Mouse (Mus musculus): ENCODE data around the gene Eci1. TPM values are rescaled to one million over a fixed set of nuclear protein-coding genes. Genes with fewer than 3 reads are reported as not detected.

Eci1 gene
- polyA plus RNA-seq, 1 experiment from 2014 or later, result 96.4 TPM

DNA sequence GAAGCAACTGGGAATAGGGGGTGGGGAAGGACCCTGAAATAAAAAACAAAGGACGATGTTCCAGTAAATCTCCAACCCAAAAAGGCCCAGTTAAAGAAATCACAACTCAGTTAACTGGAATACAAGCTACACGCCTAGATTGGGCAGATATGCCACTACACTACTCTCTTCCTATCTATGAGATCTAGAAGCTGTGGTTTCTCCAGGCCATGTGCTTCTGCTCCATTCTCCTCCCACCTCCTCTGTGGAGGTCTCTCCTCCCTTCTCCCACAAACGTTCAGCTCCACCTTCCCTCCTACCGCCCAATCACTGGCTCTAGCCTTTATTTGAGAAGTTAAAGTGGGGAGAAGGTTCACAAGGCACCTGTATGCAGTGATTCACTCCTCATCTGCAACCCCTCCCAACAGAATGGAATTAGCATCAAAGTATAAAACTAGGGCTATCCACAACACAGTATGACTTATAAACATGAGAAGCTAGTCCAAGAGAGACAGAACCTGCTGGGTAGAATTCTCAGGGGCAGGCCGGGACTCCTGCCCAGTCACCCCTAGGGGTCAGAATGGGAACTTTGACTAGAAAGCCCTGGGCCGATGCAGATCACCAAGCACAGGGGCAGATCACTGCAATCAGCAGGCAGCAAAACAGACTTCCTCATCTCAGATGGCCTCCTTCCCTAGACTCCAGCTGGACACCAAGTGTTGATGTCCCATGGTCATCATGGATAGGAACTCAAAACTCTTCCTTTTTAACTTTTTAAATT, 37.1 kb downstream of the Eci1 start:
- 58% methylated on average over 6 of the region's 6 CpGs for WGBS
- H3K9ac ChIP-seq (ENCODE audit: low read depth, low read length), result no peak overlapping the region
- H3K36me3 ChIP-seq (ENCODE audit: control insufficient read depth, insufficient read depth), result no peaks in the 10 kb centered on the region
- no peak overlapping the region for H3K4me2 ChIP-seq (replicated peaks; ENCODE audit: low read depth)
- H3K27me3 ChIP-seq (replicated peaks; ENCODE audit: control insufficient read depth, insufficient read depth, low read length), result no peaks in the 10 kb centered on the region
- H3K9me3 ChIP-seq (ENCODE audit: control insufficient read depth), result no peaks in the 10 kb centered on the region
- H3K4me3 ChIP-seq (ENCODE audit: low read depth, low read length), result no peak overlapping the region
- no peak for ATAC-seq
- no peak overlapping the region for H3K27ac ChIP-seq (ENCODE audit: low read depth, low read length)
- H3K4me1 ChIP-seq (replicated peaks; ENCODE audit: control insufficient read depth, insufficient read depth, low read length), result no peaks in the 10 kb centered on the region
- 0 out of 2 replicates have a peak, but pooled peaks have one; percentile 8 for TF ChIP-seq CTCF (IDR thresholded peaks at IDR 0.05; ENCODE audit: low read depth)

DNA sequence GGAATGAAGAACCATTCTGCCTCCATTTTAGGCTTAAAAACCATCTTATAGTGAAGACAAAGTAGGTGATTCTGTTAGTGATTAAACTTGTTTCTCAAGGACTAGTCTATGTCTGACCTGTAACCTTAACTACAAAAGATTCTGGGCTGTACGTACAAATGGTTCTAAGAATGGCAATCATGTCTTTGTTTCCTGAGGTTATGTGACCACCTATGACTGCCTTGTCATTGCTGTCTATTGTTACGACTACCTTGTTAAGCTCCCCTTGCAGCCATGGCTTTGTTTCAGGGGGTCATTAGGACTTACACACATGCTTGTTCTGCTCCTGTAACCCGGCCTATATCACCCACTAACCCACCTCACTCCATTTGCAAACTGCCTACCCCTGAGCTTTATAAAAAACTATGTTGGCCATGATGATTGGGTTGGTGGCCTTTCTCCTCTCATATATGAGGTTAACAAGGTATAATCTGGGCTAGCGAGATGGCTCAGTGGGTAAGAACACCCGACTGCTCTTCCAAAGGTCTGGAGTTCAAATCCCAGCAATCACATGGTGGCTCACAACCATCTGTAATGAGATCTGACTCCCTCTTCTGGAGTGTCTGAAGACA, 42.3 kb downstream of the Eci1 start:
- H3K27ac ChIP-seq (ENCODE audit: low read depth, low read length), result no peak overlapping the region
- H3K4me2 ChIP-seq (replicated peaks; ENCODE audit: low read depth), result no peak overlapping the region
- no peaks in the 10 kb centered on the region for H3K27me3 ChIP-seq (replicated peaks; ENCODE audit: control insufficient read depth, insufficient read depth, low read length)
- 94% methylated on average over 5 of the region's 5 CpGs for WGBS
- H3K36me3 ChIP-seq (ENCODE audit: control insufficient read depth, insufficient read depth), result no peaks in the 10 kb centered on the region
- no peak overlapping the region for H3K4me3 ChIP-seq (ENCODE audit: low read depth, low read length)
- no peak for ATAC-seq
- TF ChIP-seq CTCF (IDR thresholded peaks at IDR 0.05; ENCODE audit: low read depth), result no peak
- H3K9me3 ChIP-seq (ENCODE audit: control insufficient read depth), result no peaks in the 10 kb centered on the region
- no peak overlapping the region for H3K9ac ChIP-seq (ENCODE audit: low read depth, low read length)
- H3K4me1 ChIP-seq (replicated peaks; ENCODE audit: control insufficient read depth, insufficient read depth, low read length), result no peaks in the 10 kb centered on the region

DNA sequence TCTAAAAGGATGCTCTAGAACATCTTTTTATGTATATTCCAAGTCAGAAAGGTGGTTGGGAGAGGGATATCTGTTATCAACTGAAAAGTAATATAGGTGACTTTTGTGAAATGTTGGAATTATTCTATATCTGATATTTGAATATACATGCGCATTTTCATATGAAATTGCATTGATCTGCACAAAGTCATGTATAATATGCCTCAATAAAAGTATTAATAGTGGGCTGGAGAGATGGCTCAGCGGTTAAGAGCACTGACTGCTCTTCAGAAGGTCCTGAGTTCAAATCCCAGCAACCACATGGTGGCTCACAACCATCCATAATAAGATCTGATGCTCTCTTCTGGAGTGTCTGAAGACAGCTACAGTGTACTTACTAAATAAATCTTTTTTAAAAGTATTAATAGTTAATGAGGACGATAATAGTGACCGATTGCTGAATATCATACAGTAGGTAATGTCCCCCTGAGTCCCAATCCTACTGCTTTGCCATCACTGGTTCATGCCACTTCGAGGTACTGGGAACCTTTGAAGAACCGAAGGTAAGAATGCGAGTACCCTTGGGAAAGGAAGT, 43.0 kb downstream of the Eci1 start:
- no peak for TF ChIP-seq CTCF (IDR thresholded peaks at IDR 0.05; ENCODE audit: low read depth)
- H3K4me2 ChIP-seq (replicated peaks; ENCODE audit: low read depth), result peak overlapping the region; percentile 99
- peak overlapping the region; percentile 80 for H3K4me3 ChIP-seq (ENCODE audit: low read depth, low read length)
- no peaks in the 10 kb centered on the region for H3K9me3 ChIP-seq (ENCODE audit: control insufficient read depth)
- H3K4me1 ChIP-seq (replicated peaks; ENCODE audit: control insufficient read depth, insufficient read depth, low read length), result no peaks in the 10 kb centered on the region
- H3K9ac ChIP-seq (ENCODE audit: low read depth, low read length), result peak overlapping the region; percentile 93; the same call in 1 of the 2 replicates
- peaks cover 6% of the 10 kb centered on the region; the same call in 1 of the 2 replicates for H3K36me3 ChIP-seq (ENCODE audit: control insufficient read depth, insufficient read depth)
- WGBS, result 16% methylated on average over 7 of the region's 7 CpGs
- H3K27me3 ChIP-seq (replicated peaks; ENCODE audit: control insufficient read depth, insufficient read depth, low read length), result no peaks in the 10 kb centered on the region
- ATAC-seq, result no peak
- H3K27ac ChIP-seq (ENCODE audit: low read depth, low read length), result peak overlapping the region; percentile 94

- peak within 1 kb of the TSS; percentile 99 for H3K4me2 ChIP-seq (replicated peaks; ENCODE audit: low read depth)
- H3K4me3 ChIP-seq (ENCODE audit: low read depth, low read length), result peak within 1 kb of the TSS; percentile 80
- peak within 1 kb of the TSS; percentile 93 for H3K9ac ChIP-seq (ENCODE audit: low read depth, low read length)
- peak within 1 kb of the TSS; percentile 94 for H3K27ac ChIP-seq (ENCODE audit: low read depth, low read length)
- peaks cover 12% of the 10 kb centered on the region for H3K36me3 ChIP-seq (ENCODE audit: control insufficient read depth, insufficient read depth)
- WGBS, result under 1% methylated on average over 71 of the region's 75 CpGs
- no peaks in the 10 kb centered on the region for H3K9me3 ChIP-seq (ENCODE audit: control insufficient read depth)
- H3K4me1 ChIP-seq (replicated peaks; ENCODE audit: control insufficient read depth, insufficient read depth, low read length), result no peaks in the 10 kb centered on the region
- no peaks in the 10 kb centered on the region for H3K27me3 ChIP-seq (replicated peaks; ENCODE audit: control insufficient read depth, insufficient read depth, low read length)
- no peak for TF ChIP-seq CTCF (IDR thresholded peaks at IDR 0.05; ENCODE audit: low read depth)
- peak; percentile 94 for ATAC-seq
Observed at GRCm38 (mm10) chr17:24469910-24470602, 43.6 kb downstream of the Eci1 start, which contains the start of the genes E4f1 and Pgp. E4f1 (minus strand) TSS chr17:24470313. Pgp (plus strand) TSS chr17:24470392.

GRCm38 (mm10) chr17:24470701-24471527, 44.5 kb downstream of the Eci1 start:
- H3K4me1 ChIP-seq (replicated peaks; ENCODE audit: control insufficient read depth, insufficient read depth, low read length), result no peaks in the 10 kb centered on the region
- no peak for TF ChIP-seq CTCF (IDR thresholded peaks at IDR 0.05; ENCODE audit: low read depth)
- H3K9me3 ChIP-seq (ENCODE audit: control insufficient read depth), result no peaks in the 10 kb centered on the region
- H3K27me3 ChIP-seq (replicated peaks; ENCODE audit: control insufficient read depth, insufficient read depth, low read length), result no peaks in the 10 kb centered on the region
- H3K4me2 ChIP-seq (replicated peaks; ENCODE audit: low read depth), result peak overlapping the region; percentile 99
- H3K36me3 ChIP-seq (ENCODE audit: control insufficient read depth, insufficient read depth), result peaks cover 21% of the 10 kb centered on the region
- H3K4me3 ChIP-seq (ENCODE audit: low read depth, low read length), result peak overlapping the region; percentile 80
- peak overlapping the region; percentile 94 for H3K27ac ChIP-seq (ENCODE audit: low read depth, low read length)
- H3K9ac ChIP-seq (ENCODE audit: low read depth, low read length), result peak overlapping the region; percentile 93
- 0 out of 2 replicates have a peak, but pooled peaks have one; percentile 1 for ATAC-seq
- under 1% methylated on average over 68 of the region's 68 CpGs for WGBS
